Mouse (Mus musculus): ENCODE data around the gene Prmt3.

GRCm38 (mm10) chr7:49819393-49819792 is 41.2 kb downstream of the Prmt3 start:
- TF ChIP-seq CTCF (IDR thresholded peaks at IDR 0.05; ENCODE audit: control insufficient read depth, insufficient read depth, low read length) (no peak), POLR2A (IDR thresholded peaks at IDR 0.05; ENCODE audit: borderline replicate concordance, control insufficient read depth, low read depth, low read length) (no peak)

Measured in bone marrow, adult 2 months (tissue).